Mouse (Mus musculus): ENCODE measurements around the gene Gm5134.

The Gm5134 gene

GRCm38 (mm10) chr10:75939481-75940234, 14.7 kb upstream of the Gm5134 start:
- no peak for DNase-seq (ENCODE audit: low read depth, low spot score)

GRCm38 (mm10) chr10:75940520-75940919, 13.8 kb upstream of the Gm5134 start, which contains the start of gene Gm867:
Gene Gm867 (minus strand): TSS chr10:75940672.
- no peak for DNase-seq (ENCODE audit: low read depth, low spot score)

- no peak for DNase-seq (ENCODE audit: low read depth, low spot score)
Measured at GRCm38 (mm10) chr10:75941042-75941824, 13.1 kb upstream of the Gm5134 start.

GRCm38 (mm10) chr10:75942736-75943477, 11.4 kb upstream of the Gm5134 start, which contains the start of gene Vpreb3:
Gene Vpreb3 (plus strand): TSS chr10:75943057.
- DNase-seq (ENCODE audit: low read depth, low spot score), result no peak

- peak; percentile 43 for DNase-seq (ENCODE audit: low read depth, low spot score)
Measured at GRCm38 (mm10) chr10:75944066-75944772, 10.1 kb upstream of the Gm5134 start.

GRCm38 (mm10) chr10:75945213-75945612, 9.1 kb upstream of the Gm5134 start:
- DNase-seq (ENCODE audit: low read depth, low spot score), result no peak

- no peak for DNase-seq (ENCODE audit: low read depth, low spot score)
Measured at GRCm38 (mm10) chr10:75945896-75946295, 8.4 kb upstream of the Gm5134 start.

GRCm38 (mm10) chr10:75948079-75948478, 6.2 kb upstream of the Gm5134 start:
- DNase-seq (ENCODE audit: low read depth, low spot score), result no peak

GRCm38 (mm10) chr10:75949053-75950045, 5.0 kb upstream of the Gm5134 start:
- DNase-seq (ENCODE audit: low read depth, low spot score), result no peak

GRCm38 (mm10) chr10:75950791-75951210, 3.5 kb upstream of the Gm5134 start:
- no peak for DNase-seq (ENCODE audit: low read depth, low spot score)

GRCm38 (mm10) chr10:75951424-75952050, 2.8 kb upstream of the Gm5134 start:
- peak; percentile 70 for DNase-seq (ENCODE audit: low read depth, low spot score)

- no peak for DNase-seq (ENCODE audit: low read depth, low spot score)
Measured at GRCm38 (mm10) chr10:75973846-75974245, 19.5 kb downstream of the Gm5134 start.

- peak; percentile 29 for DNase-seq (ENCODE audit: low read depth, low spot score)
Measured at GRCm38 (mm10) chr10:75975216-75975615, 20.9 kb downstream of the Gm5134 start.

- no peak for DNase-seq (ENCODE audit: low read depth, low spot score)
Measured at GRCm38 (mm10) chr10:75978119-75978834, 24.0 kb downstream of the Gm5134 start.

GRCm38 (mm10) chr10:75978835-75979157, 24.5 kb downstream of the Gm5134 start:
- DNase-seq (ENCODE audit: low read depth, low spot score), result no peak

GRCm38 (mm10) chr10:75979432-75979831, 25.1 kb downstream of the Gm5134 start:
- DNase-seq (ENCODE audit: low read depth, low spot score), result no peak

GRCm38 (mm10) chr10:75990430-75991042, 36.2 kb downstream of the Gm5134 start:
- no peak for DNase-seq (ENCODE audit: low read depth, low spot score)

- no peak for DNase-seq (ENCODE audit: low read depth, low spot score)
Measured at GRCm38 (mm10) chr10:75993616-75994240, 39.4 kb downstream of the Gm5134 start.

All from mesoderm, embryonic 11.5 days (tissue).